Mouse (Mus musculus) CH12.LX (cell line): ENCODE results near the gene Treh. TPM values are rescaled to one million over a fixed set of nuclear protein-coding genes. Genes with fewer than 3 reads are reported as not detected.

ENCODE experiments used
- DNase-seq: peaks from one replicate; pipeline ENCODE4 v3.0.0-alpha.2; 2013; ENCODE audit errors: extremely low read depth
- H3K27ac ChIP-seq: 2 replicates; pipeline ENCODE4 v1.5.1; 2012; ENCODE audit warnings: low read depth, mild to moderate bottlenecking, control low read depth, moderate library complexity; ENCODE audit not compliant: insufficient read depth
- H3K27me3 ChIP-seq: replicated peaks from 2 replicates; pipeline ENCODE3; 2012; ENCODE audit warnings: inconsistent platforms
- H3K36me3 ChIP-seq, 2 experiments: replicated peaks in 1 of 2; 2 replicates each; pipeline versions ENCODE3 to v1.6.1; 2012; ENCODE audit warnings: inconsistent platforms in 1 of 2, low read length in 1 of 2, mild to moderate bottlenecking in 1 of 2, mixed read lengths in 1 of 2, moderate library complexity in 1 of 2; ENCODE audit not compliant: control insufficient read depth in 1 of 2, insufficient read depth in 1 of 2
- H3K4me1 ChIP-seq, 2 experiments: 2 replicates each; pipeline ENCODE4 v1.6.1; 2012; ENCODE audit warnings: inconsistent platforms in 1 of 2, moderate library complexity in 1 of 2; ENCODE audit not compliant: insufficient read depth in 2 of 2, control insufficient read depth in 1 of 2
- H3K4me2 ChIP-seq: 2 replicates; pipeline ENCODE4 v1.6.1; 2012; ENCODE audit warnings: low read depth, mild to moderate bottlenecking, control low read depth; ENCODE audit not compliant: poor library complexity, insufficient read depth, severe bottlenecking
- H3K4me3 ChIP-seq, 3 experiments: fragments of 150-350 bp in 1 of 3; sonication (generic) in 1 of 3; replicated peaks in 1 of 3; 2 replicates each; pipeline versions ENCODE3 to v1.5.1; 2011 to 2012; ENCODE audit warnings: low read depth in 2 of 3, low read length in 2 of 3, mild to moderate bottlenecking in 2 of 3, moderate library complexity in 2 of 3, control low read depth in 1 of 3, improper control_type of control experiment in 1 of 3, inconsistent platforms in 1 of 3, mixed read lengths in 1 of 3; ENCODE audit not compliant: poor library complexity in 1 of 3
- H3K79me2 ChIP-seq: replicated peaks from 2 replicates; pipeline ENCODE4 v1.6.1; 2012; ENCODE audit warnings: mild to moderate bottlenecking, moderate library complexity; ENCODE audit not compliant: control insufficient read depth, poor library complexity, insufficient read depth, severe bottlenecking; ENCODE audit errors: extremely low read depth
- H3K9ac ChIP-seq: 2 replicates; pipeline ENCODE4 v1.6.1; 2012; ENCODE audit warnings: low read depth, mild to moderate bottlenecking, control low read depth, moderate library complexity; ENCODE audit not compliant: insufficient read depth
- H3K9me3 ChIP-seq: replicated peaks from 2 replicates; pipeline ENCODE3; 2012; ENCODE audit warnings: low read length, inconsistent platforms, mixed read lengths
- CHD1 ChIP-seq: IDR thresholded peaks from 2 replicates; pipeline ENCODE4 v1.6.1; 2012; ENCODE audit warnings: low read depth, low read length, improper control_type of control experiment, inconsistent platforms
- CHD2 ChIP-seq: IDR thresholded peaks from 2 replicates; pipeline ENCODE4 v1.6.1; 2011; ENCODE audit warnings: low read length, improper control_type of control experiment
- CTCF ChIP-seq, 2 experiments: IDR thresholded peaks in 1 of 2; conservative IDR thresholded peaks in 1 of 2; 2 replicates each; pipeline ENCODE4 v1.5.1; 2011 to 2012; ENCODE audit warnings: low read depth in 2 of 2, low read length in 2 of 2, improper control_type of control experiment in 1 of 2, inconsistent platforms in 1 of 2, mild to moderate bottlenecking in 1 of 2, moderate library complexity in 1 of 2
- ELF1 ChIP-seq: IDR thresholded peaks from 2 replicates; pipeline ENCODE4 v1.6.1; 2014; ENCODE audit warnings: low read depth, mild to moderate bottlenecking, inconsistent platforms, low read length, improper control_type of control experiment
- HCFC1 ChIP-seq: IDR thresholded peaks from 2 replicates; pipeline ENCODE4 v1.6.1; 2012; ENCODE audit warnings: low read depth, mild to moderate bottlenecking, inconsistent platforms, low read length, improper control_type of control experiment
- MAFK ChIP-seq: IDR thresholded peaks from 2 replicates; pipeline ENCODE4 v1.6.1; 2011; ENCODE audit warnings: low read length, improper control_type of control experiment; ENCODE audit not compliant: insufficient replicate concordance
- MAZ ChIP-seq: IDR thresholded peaks from 2 replicates; pipeline ENCODE4 v1.6.1; 2012; ENCODE audit warnings: low read depth, mild to moderate bottlenecking, inconsistent platforms, low read length, improper control_type of control experiment, moderate library complexity
- MEF2A ChIP-seq: IDR thresholded peaks from 2 replicates; pipeline ENCODE4 v1.6.1; 2014; ENCODE audit warnings: low read depth, mild to moderate bottlenecking, inconsistent platforms, low read length, improper control_type of control experiment, borderline replicate concordance
- MXI1 ChIP-seq: IDR thresholded peaks from 2 replicates; pipeline ENCODE4 v1.6.1; 2011; ENCODE audit warnings: mild to moderate bottlenecking, low read depth, low read length, improper control_type of control experiment
- MYC ChIP-seq: IDR thresholded peaks from 2 replicates; pipeline ENCODE4 v1.6.1; 2011; ENCODE audit warnings: low read depth, mild to moderate bottlenecking, improper control_type of control experiment, low read length
- NRF1 ChIP-seq: IDR thresholded peaks from 2 replicates; pipeline ENCODE4 v1.6.1; 2014; ENCODE audit warnings: low read depth, mild to moderate bottlenecking, inconsistent platforms, low read length, improper control_type of control experiment, moderate library complexity
- PAX5 ChIP-seq: IDR thresholded peaks from 2 replicates; pipeline ENCODE4 v1.6.1; 2012; ENCODE audit warnings: low read length, inconsistent platforms, mixed read lengths
- POLR2A ChIP-seq: IDR thresholded peaks from 2 replicates; pipeline ENCODE4 v1.6.1; 2011; ENCODE audit warnings: low read depth, mild to moderate bottlenecking, improper control_type of control experiment, low read length
- RAD21 ChIP-seq: IDR thresholded peaks from 2 replicates; pipeline ENCODE4 v1.6.1; 2011; ENCODE audit warnings: low read depth, mild to moderate bottlenecking, low read length, improper control_type of control experiment, moderate library complexity
- SIN3A ChIP-seq: IDR thresholded peaks from 2 replicates; pipeline ENCODE4 v1.6.1; 2012; ENCODE audit warnings: low read length, improper control_type of control experiment, inconsistent platforms
- SMC3 ChIP-seq: IDR thresholded peaks from 2 replicates; pipeline ENCODE4 v1.6.1; 2011; ENCODE audit warnings: low read depth, low read length, improper control_type of control experiment
- TCF12 ChIP-seq: IDR thresholded peaks from 2 replicates; pipeline ENCODE4 v1.6.1; 2014; ENCODE audit warnings: low read depth, mild to moderate bottlenecking, inconsistent platforms, low read length, improper control_type of control experiment
- UBTF ChIP-seq: IDR thresholded peaks from 2 replicates; pipeline ENCODE4 v1.6.1; 2012; ENCODE audit warnings: low read depth, mild to moderate bottlenecking, inconsistent platforms, low read length, improper control_type of control experiment, moderate library complexity
- USF1 ChIP-seq: IDR thresholded peaks from 2 replicates; pipeline ENCODE4 v1.6.1; 2014; ENCODE audit warnings: low read depth, mild to moderate bottlenecking, inconsistent platforms, low read length, improper control_type of control experiment
- ZC3H11A ChIP-seq: IDR thresholded peaks from 2 replicates; pipeline ENCODE4 v1.6.1; 2012; ENCODE audit warnings: low read depth, mild to moderate bottlenecking, inconsistent platforms, low read length, improper control_type of control experiment
- ZKSCAN1 ChIP-seq: IDR thresholded peaks from 2 replicates; pipeline ENCODE4 v1.6.1; 2012; ENCODE audit warnings: low read depth, inconsistent platforms, low read length, improper control_type of control experiment, borderline replicate concordance
- ZMIZ1 ChIP-seq: IDR thresholded peaks from 2 replicates; pipeline ENCODE4 v1.6.1; 2012; ENCODE audit warnings: low read depth, mild to moderate bottlenecking, inconsistent platforms, low read length, improper control_type of control experiment
- ZNF384 ChIP-seq: IDR thresholded peaks from 2 replicates; pipeline ENCODE4 v1.6.1; 2012; ENCODE audit warnings: low read depth, low read length, improper control_type of control experiment, inconsistent platforms
- dilution Hi-C: fragments of 300-500 bp; cut with MboI; formaldehyde crosslinking; loops from 2 replicates; pipeline ENCODE4 v1.14.3; 2020; ENCODE audit warnings: low sequenced_read_pairs; ENCODE audit not compliant: extremely low pct_unique_long_range_greater_than_20kb, extremely low pct_ligation_motif_present
- in situ Hi-C: fragments of 300-500 bp; cut with MboI; formaldehyde crosslinking; loops from 3 replicates; pipeline ENCODE4 v1.14.3; 2019; ENCODE audit warnings: low sequenced_read_pairs, low pct_ligation_motif_present, low pct_unique_long_range_greater_than_20kb, mixed read lengths
- polyA plus RNA-seq: library from polyadenylated mRNA; unstranded; fragments of >175 nt; gene quantifications from 2 replicates; pipeline ENCODE4 v1.2.1, GENCODE M21; 2012; ENCODE audit warnings: low read depth; ENCODE audit not compliant: insufficient read length
- total RNA-seq, 2 experiments: library from RNA; depleted of rRNA; stranded (reverse); fragments of 300-350 nt in 1 of 2; fragments of >200 nt in 1 of 2; gene quantifications; 2 replicates each; pipeline ENCODE4 v1.2.3; 2012 to 2014

The Treh gene
- total and polyA plus RNA-seq, 3 experiments, result not detected

- H3K9me3 ChIP-seq, result no peaks in the 10 kb centered on the region
- peak overlapping the region; percentile 72 to 81 (median 77) for H3K4me3 ChIP-seq
- peaks cover under 1 to 23% of the 10 kb centered on the region in 2 experiments for H3K36me3 ChIP-seq
- H3K27ac ChIP-seq, result no peak overlapping the region
- no peaks in the 10 kb centered on the region for H3K27me3 ChIP-seq
- peak; percentile 79 for DNase-seq
- no peaks in the 10 kb centered on the region for H3K79me2 ChIP-seq
- dilution Hi-C loops, result no loop called here
- H3K4me1 ChIP-seq, result peaks cover 17 to 68% of the 10 kb centered on the region in 2 experiments
- peak overlapping the region; percentile 94 for H3K4me2 ChIP-seq
- peak overlapping the region; percentile 59 for H3K9ac ChIP-seq
- in situ Hi-C loops, result no loop called here
- TF ChIP-seq MAZ (peak; percentile 75), HCFC1 (peak; percentile 51), UBTF (no peak), NRF1 (0 out of 2 replicates have a peak, but pooled peaks have one; percentile 31), CTCF (conservative IDR thresholded peaks at IDR 0.05 in 1 of 2, IDR thresholded peaks at IDR 0.05 in 1 of 2; ENCODE audit: low read depth in 2 of 2, low read length in 2 of 2) (peak in 1 of 2 experiments; percentile 43; a peak in 2 of 4 replicates), CHD1 (no peak), MYC (no peak), MXI1 (no peak), ZKSCAN1 (no peak), CHD2 (peak; percentile 77; the same call in 1 of the 2 replicates), MAFK (no peak), TCF12 (peak; percentile 31; the same call in 1 of the 2 replicates), ELF1 (peak; percentile 70; the same call in 1 of the 2 replicates), USF1 (no peak), MEF2A (no peak), ZC3H11A (no peak), ZMIZ1 (0 out of 2 replicates have a peak, but pooled peaks have one; percentile 43), PAX5 (no peak), SIN3A (peak; percentile 16; the same call in 1 of the 2 replicates), POLR2A (peak; percentile 11; the same call in 1 of the 2 replicates), SMC3 (no peak), RAD21 (no peak), ZNF384 (no peak)
Measured at GRCm38 (mm10) chr9:44721154-44721876, 48.3 kb downstream of the Treh start.
